Comparison of ENCODE assay signal across 13 mouse cellular contexts in the genomic region with DNA sequence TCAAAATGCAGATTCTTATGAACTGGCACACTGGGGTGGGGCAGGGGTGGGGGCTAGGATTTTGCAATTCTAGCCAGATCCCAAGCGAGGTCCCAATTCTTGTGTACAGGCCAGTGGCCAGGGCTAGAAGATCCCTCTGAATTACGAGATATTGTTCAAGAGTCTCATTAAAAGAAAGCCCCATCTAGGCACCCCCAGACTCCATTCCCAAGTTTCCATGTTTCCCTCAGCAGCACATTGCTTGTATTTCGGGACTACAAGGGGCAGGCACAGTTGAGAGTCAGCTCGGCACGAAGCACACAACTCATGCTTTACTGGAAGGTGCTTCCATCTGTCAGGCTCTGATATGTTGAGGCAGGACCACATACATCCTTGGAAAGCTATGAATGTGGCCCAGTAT. TPM values are rescaled to one million over a fixed set of nuclear protein-coding genes. Genes with fewer than 3 reads are reported as not detected.
A peak's percentile ranks its signal among the peaks of the same experiment; 100 is the strongest.
DNase-seq lines count a peak whose midpoint lies in the region; ATAC-seq and TF ChIP-seq lines count a peak whose summit lies in the region.
"Had no signal": no experiment of that assay in that cellular context is flagged by ENCODE, and none has a peak within 500 bp of the region (broad histone marks: within the 10 kb centered on the region; RNA-seq: fewer than 3 reads in every experiment).

No protein-coding gene starts in this region.

- WGBS in heart, embryonic 15.5 days: 64% methylated on average over 5 of the region's 5 CpGs
- 31% methylated on average over 5 of the region's 5 CpGs for WGBS in lung, embryonic 15.5 days
- 68% methylated on average over 5 of the region's 5 CpGs for WGBS in heart, embryonic 16.5 days
- 70% methylated on average over 5 of the region's 5 CpGs for WGBS in small intestine, adult 2 months

- DNase-seq in heart, adult 18-20 months: no peak
- DNase-seq in lung, postnatal 10 days: no peak
- DNase-seq in yolk sac, embryonic 10.5 days (ENCODE audit: low spot score): no peak
- no peak for DNase-seq in ovary, adult 18-20 months (ENCODE audit: low spot score)
- DNase-seq: cerebellum, postnatal 25 days; gastrocnemius, postnatal 25 days; thymus, adult 18-20 months had no signal

- peak overlapping the region; percentile 77 for H3K4me2 ChIP-seq in heart, embryonic 15.5 days
- H3K4me2 ChIP-seq in lung, embryonic 15.5 days: peak overlapping the region; percentile 78
- peak overlapping the region; percentile 55 for H3K4me2 ChIP-seq in heart, embryonic 16.5 days (ENCODE audit: low read depth, low read length)

- TF ChIP-seq POLR2A in small intestine, adult 2 months (IDR thresholded peaks at IDR 0.05; ENCODE audit: low read depth, low read length): no peak

- no peaks in the 10 kb centered on the region for H3K9me3 ChIP-seq in heart, embryonic 15.5 days (replicated peaks)
- H3K9me3 ChIP-seq in lung, embryonic 15.5 days: no peaks in the 10 kb centered on the region
- H3K9me3 ChIP-seq in heart, embryonic 16.5 days (replicated peaks; ENCODE audit: control insufficient read depth, low read length): no peaks in the 10 kb centered on the region

- H3K36me3 ChIP-seq in heart, embryonic 15.5 days: no peaks in the 10 kb centered on the region
- H3K36me3 ChIP-seq in lung, embryonic 15.5 days: peaks cover 4% of the 10 kb centered on the region; the same call in 1 of the 2 replicates
- no peaks in the 10 kb centered on the region for H3K36me3 ChIP-seq in heart, embryonic 16.5 days (ENCODE audit: control insufficient read depth, insufficient read depth)
- no peaks in the 10 kb centered on the region for H3K36me3 ChIP-seq in small intestine, adult 2 months (ENCODE audit: control insufficient read depth, insufficient read depth, low read length)

- peaks cover 24% of the 10 kb centered on the region for H3K27me3 ChIP-seq in heart, embryonic 15.5 days
- H3K27me3 ChIP-seq in lung, embryonic 15.5 days: no peaks in the 10 kb centered on the region
- peaks cover 15% of the 10 kb centered on the region for H3K27me3 ChIP-seq in heart, embryonic 16.5 days (ENCODE audit: control insufficient read depth, insufficient read depth, low read length)
- no peaks in the 10 kb centered on the region for H3K27me3 ChIP-seq in small intestine, adult 2 months (ENCODE audit: control insufficient read depth, insufficient read depth, low read length)

- H3K4me1 ChIP-seq in heart, embryonic 15.5 days (replicated peaks): peaks cover 30% of the 10 kb centered on the region
- H3K4me1 ChIP-seq in lung, embryonic 15.5 days: peaks cover 64% of the 10 kb centered on the region
- peaks cover 28% of the 10 kb centered on the region for H3K4me1 ChIP-seq in heart, embryonic 16.5 days (ENCODE audit: control insufficient read depth, insufficient read depth, low read length)
- H3K4me1 ChIP-seq in small intestine, adult 2 months (ENCODE audit: control insufficient read depth, insufficient read depth, insufficient read length, low read length): peaks cover 3% of the 10 kb centered on the region; the same call in 1 of the 2 replicates

- no peak overlapping the region; the same call in 1 of the 2 replicates for H3K9ac ChIP-seq in heart, embryonic 15.5 days
- H3K9ac ChIP-seq in lung, embryonic 15.5 days: peak overlapping the region; percentile 31
- 0 out of 2 replicates have a peak overlapping the region, but pooled peaks have one; percentile 25 for H3K9ac ChIP-seq in heart, embryonic 16.5 days (ENCODE audit: low read length)

- H3K27ac ChIP-seq in heart, embryonic 15.5 days: no peak overlapping the region
- H3K27ac ChIP-seq in lung, embryonic 15.5 days: peak overlapping the region; percentile 9; the same call in 1 of the 2 replicates
- H3K27ac ChIP-seq in heart, embryonic 16.5 days (ENCODE audit: low read length): no peak overlapping the region
- no peak overlapping the region for H3K27ac ChIP-seq in small intestine, adult 2 months (ENCODE audit: insufficient read depth, low read depth, low read length)
- H3K27ac ChIP-seq: hindbrain, postnatal 0 days had no signal

- no peak for ATAC-seq in heart, embryonic 15.5 days (replicated peaks; ENCODE audit: insufficient number of reproducible peaks, insufficient read depth, low FRiP score, low read depth)
- no peak for ATAC-seq in lung, embryonic 15.5 days (ENCODE audit: borderline replicate concordance, extremely low read depth, low FRiP score, low TSS enrichment)
- no peak for ATAC-seq in heart, embryonic 16.5 days (replicated peaks; ENCODE audit: extremely low read depth, insufficient read depth, low FRiP score)
- ATAC-seq: hindbrain, postnatal 0 days had no signal

- TF ChIP-seq CTCF in small intestine, adult 2 months (IDR thresholded peaks at IDR 0.05; ENCODE audit: extremely low read depth, insufficient read length, insufficient replicate concordance, low read depth, low read length): no peak

- H3K4me3 ChIP-seq in heart, embryonic 15.5 days: peak overlapping the region; percentile 24
- H3K4me3 ChIP-seq in lung, embryonic 15.5 days: peak overlapping the region; percentile 57
- H3K4me3 ChIP-seq in heart, embryonic 16.5 days (ENCODE audit: low read length): peak overlapping the region; percentile 37
- H3K4me3 ChIP-seq in small intestine, adult 2 months (ENCODE audit: low read depth, low read length): peak overlapping the region; percentile 47
- H3K4me3 ChIP-seq: erythroblast, embryonic 14.5 days had no signal

RNA-seq across cellular contexts. Expression of gene Thbd, which starts 3.1 kb away (rescaled TPM):
- polyA plus RNA-seq in heart, embryonic 15.5 days (2015; fragmentation: Nextera tagmentation; extraction: Ambion mirVana): 15.9 and 22.8 TPM in 2 replicates
- 10 to 100 TPM; 42.3 to 44.8 TPM for total RNA-seq in heart, adult 18-20 months (2021)
- 98.0 and 102 TPM in 2 replicates for polyA plus RNA-seq in lung, embryonic 15.5 days (2015; fragmentation: Nextera tagmentation; extraction: Ambion mirVana)
- polyA plus RNA-seq in heart, embryonic 16.5 days (2015; fragmentation: Nextera tagmentation; extraction: Ambion mirVana): 16.6 and 20.3 TPM in 2 replicates
- 13.5 and 15.2 TPM in 2 replicates for polyA plus RNA-seq in small intestine, adult 2 months (2012; rRNA removed)
- polyA plus RNA-seq: erythroblast, embryonic 14.5 days had no signal

RNA-seq across cellular contexts. Expression of gene Sstr4, which starts 9.8 kb away (rescaled TPM):
- 0.48 and 1.0 TPM in 2 replicates for polyA plus RNA-seq in heart, embryonic 15.5 days (2015; fragmentation: Nextera tagmentation; extraction: Ambion mirVana)
- 1 to 10 TPM; 1.3 to 1.5 TPM for total RNA-seq in heart, adult 18-20 months (2021)
- polyA plus RNA-seq in lung, embryonic 15.5 days (2015; fragmentation: Nextera tagmentation; extraction: Ambion mirVana): 2.9 and 3.0 TPM in 2 replicates
- polyA plus RNA-seq in heart, embryonic 16.5 days (2015; fragmentation: Nextera tagmentation; extraction: Ambion mirVana): 0.34 and 0.38 TPM in 2 replicates
- polyA plus RNA-seq in small intestine, adult 2 months (2012; rRNA removed): 0.50 and 0.85 TPM in 2 replicates
- polyA plus RNA-seq: erythroblast, embryonic 14.5 days had no signal

RNA-seq across cellular contexts. Expression of gene Cd93, which starts 38.5 kb away (rescaled TPM):
- 25.7 and 26.2 TPM in 2 replicates for polyA plus RNA-seq in heart, embryonic 15.5 days (2015; fragmentation: Nextera tagmentation; extraction: Ambion mirVana)
- 10 to 100 TPM; 31.2 to 41.1 TPM for total RNA-seq in heart, adult 18-20 months (2021)
- polyA plus RNA-seq in lung, embryonic 15.5 days (2015; fragmentation: Nextera tagmentation; extraction: Ambion mirVana): 33.4 and 35.4 TPM in 2 replicates
- polyA plus RNA-seq in heart, embryonic 16.5 days (2015; fragmentation: Nextera tagmentation; extraction: Ambion mirVana): 25.8 and 29.0 TPM in 2 replicates
- 1.4 and 2.5 TPM in 2 replicates for polyA plus RNA-seq in small intestine, adult 2 months (2012; rRNA removed)
